Mouse (Mus musculus) cerebellum, postnatal 4 days (tissue): Measurements from ENCODE around the gene Casp2.
A peak's percentile ranks its signal among the peaks of the same experiment; 100 is the strongest.

Experiments
- DNase-seq, 2 experiments: peaks; one replicate each; pipeline ENCODE4 v3.0.0; 2022; ENCODE audit warnings: low spot score in 2 of 2, mixed read lengths in 1 of 2

The Casp2 gene

DNA sequence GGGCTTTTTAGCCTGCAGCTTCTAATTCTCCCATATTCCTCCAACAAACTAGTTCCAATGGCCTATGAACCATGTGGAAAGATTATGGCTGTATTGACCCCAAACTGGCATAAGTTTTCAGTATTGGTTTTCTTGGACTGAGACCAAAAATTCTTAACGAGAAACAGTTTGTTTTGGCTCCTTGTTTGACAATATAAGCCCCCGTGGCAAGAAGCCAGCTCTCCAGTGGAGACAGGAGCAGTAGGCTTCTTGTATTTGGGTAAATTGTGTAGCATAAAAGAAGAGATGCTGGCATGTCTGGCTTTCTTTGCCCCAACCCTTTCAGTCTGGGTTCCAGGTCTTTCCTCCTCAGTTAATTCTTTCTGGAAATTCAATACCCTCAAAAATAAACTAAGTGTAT lies 11.4 kb downstream of the Casp2 start:
- DNase-seq, result no peak

- no peak for DNase-seq
These were observed 18.2 kb downstream of the Casp2 start for GRCm38 (mm10) chr6:42282865-42283528.

- no peak for DNase-seq
These were observed 21.7 kb downstream of the Casp2 start, which contains the start of gene Clcn1 for GRCm38 (mm10) chr6:42286448-42286847. TSS of gene Clcn1 (plus strand) at chr6:42286685.

DNA sequence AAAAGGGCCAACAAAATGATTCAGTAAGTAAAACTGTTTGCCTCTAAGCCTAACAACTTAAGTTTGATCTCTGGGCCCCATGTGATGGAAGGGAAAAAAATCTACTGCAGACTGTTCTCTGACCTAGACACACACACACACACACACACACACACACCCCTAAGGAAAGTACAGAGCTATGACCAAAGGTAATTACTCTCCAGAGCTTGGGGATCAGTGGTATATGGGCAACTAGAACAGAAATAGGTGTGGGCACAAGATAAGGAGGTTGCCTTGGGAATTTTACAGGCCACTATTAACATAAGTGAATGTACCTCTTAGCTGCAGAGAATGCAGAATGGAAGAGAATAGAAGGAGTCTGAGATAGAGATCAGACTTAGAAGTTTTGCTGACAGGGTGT lies 22.8 kb downstream of the Casp2 start:
- no peak for DNase-seq

- no peak for DNase-seq
These were observed 28.5 kb downstream of the Casp2 start for GRCm38 (mm10) chr6:42293327-42293726.

- DNase-seq, result no peak
These were observed 30.8 kb downstream of the Casp2 start for GRCm38 (mm10) chr6:42295549-42296094.

GRCm38 (mm10) chr6:42299362-42299761 lies 34.6 kb downstream of the Casp2 start:
- DNase-seq, result no peak

DNA sequence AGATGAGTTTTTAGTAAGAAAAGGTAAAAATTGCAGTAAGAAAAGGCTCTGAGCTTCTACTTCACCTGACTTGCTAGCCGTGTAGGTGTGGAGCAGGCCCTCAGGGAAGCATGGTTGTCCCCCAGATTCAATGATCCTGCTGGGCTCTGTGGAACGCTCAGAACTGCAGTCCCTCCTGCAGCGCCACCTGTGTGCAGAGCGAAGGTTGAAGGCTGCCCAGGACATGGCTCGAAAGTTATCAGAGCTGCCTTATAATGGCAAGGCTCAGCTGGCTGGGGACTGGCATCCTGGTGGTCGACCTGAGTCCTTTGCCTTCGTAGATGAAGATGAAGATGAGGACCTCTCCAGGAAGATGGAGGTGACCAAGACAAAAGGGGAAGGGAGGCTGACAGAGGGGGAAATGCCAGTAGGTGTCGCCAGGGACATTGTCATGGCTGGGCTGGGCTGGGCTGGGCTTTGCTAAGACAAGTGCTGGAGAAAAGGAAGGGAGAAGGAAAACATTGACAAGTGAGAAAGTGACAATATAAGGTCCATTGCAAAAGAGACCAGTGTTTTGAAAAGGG lies 45.1 kb downstream of the Casp2 start:
- DNase-seq, result no peak

GRCm38 (mm10) chr6:42310427-42311053 lies 45.8 kb downstream of the Casp2 start:
- DNase-seq, result no peak

DNA sequence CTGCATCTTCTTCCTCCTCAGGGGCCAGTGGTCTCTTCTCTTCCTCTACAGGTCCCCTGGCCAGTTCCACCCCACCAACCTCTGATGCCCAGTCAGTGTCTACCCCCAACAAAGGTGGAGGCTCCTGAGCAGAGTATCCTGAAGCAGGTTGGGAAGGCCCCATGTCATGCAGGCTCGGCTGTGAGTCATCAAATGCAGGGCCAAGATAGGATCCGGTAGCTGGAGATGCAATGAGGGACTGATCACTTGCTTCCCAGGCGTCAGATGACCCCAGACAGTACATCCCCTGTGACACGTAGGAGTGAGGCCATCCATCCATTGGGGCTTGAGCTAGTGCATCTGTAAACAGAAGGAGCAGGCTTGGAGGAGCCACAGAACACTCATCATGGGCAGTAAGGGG lies 53.5 kb downstream of the Casp2 start:
- no peak for DNase-seq

DNA sequence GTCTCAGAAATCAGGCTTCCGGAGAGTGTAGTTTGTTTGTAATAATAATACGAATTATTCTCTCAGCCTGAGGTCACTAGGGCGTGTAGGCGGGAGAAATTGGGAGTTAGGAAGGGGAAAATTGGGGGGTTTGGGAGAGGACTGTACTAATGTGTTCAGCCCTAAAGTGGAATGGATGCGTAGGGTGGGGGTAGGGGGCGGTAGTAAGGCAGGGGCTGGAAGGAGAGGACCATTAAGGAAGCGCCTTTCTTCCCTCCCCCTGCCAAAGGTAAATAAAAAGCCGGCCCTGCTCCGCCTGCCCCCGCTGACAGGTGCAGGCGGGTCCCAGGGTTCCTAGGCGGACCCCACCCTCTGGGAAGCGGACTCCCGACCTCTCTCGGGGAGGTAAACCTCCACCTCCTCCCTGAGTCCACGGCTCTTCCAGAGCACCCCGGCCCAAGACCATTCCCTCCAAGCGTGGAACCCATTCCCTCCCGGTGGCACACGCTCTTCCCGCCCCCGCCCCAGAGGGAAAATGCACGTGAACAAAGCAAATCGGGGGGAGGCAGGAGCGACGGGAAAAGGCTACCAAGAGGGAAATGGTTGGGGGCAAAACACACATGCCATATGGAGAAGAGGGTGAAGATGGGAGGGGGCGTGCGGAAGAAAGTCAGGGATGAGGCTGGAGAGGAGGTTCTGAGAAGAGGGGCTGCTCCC lies 58.7 kb downstream of the Casp2 start:
- DNase-seq, result no peak

DNA sequence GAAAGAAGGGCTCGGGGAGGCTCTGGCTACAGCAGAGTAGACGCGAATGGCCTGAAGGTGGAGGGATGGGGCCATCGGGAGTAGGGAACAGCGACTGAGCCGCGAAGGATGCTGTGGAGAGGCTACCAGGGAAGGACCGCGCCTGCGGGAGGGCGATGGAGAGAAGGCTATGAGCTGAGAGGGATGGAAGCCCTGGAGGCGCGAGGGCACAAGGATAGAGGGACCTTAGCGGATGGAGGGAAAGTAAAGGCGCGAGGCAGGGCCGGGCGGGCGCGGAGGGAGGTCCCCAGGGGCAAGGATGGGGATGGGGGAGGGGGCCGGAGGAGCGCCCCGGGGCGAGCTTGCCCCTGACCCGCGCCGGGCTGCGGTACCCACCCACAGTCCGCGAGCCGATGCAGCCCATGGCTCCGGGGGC lies 59.3 kb downstream of the Casp2 start:
- DNase-seq, result peak in 1 of 2 experiments; percentile 44

- DNase-seq, result peak; percentile 50 to 68
These were observed 59.9 kb downstream of the Casp2 start, which contains the start of gene Fam131b for GRCm38 (mm10) chr6:42324482-42325267. TSS of gene Fam131b (minus strand) at chr6:42324643.

DNA sequence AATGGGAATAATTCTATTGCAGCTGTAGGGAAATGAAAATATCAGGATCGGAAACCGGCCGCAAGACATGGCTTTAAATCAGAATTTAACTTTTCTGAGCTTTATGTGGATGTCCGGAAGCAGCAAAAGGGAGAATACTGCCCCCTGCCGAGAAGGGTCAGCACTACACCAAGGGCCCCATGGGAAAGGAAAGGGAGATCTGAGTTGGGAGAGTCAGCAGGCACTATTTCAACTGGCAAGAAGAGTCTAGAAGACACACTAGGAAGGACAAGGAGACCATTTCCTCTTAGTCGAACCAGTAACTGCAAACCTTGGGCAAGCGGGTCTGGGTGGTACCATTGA lies 60.5 kb downstream of the Casp2 start:
- peak; percentile 70 to 86 for DNase-seq

- DNase-seq, result no peak
These were observed 61.7 kb downstream of the Casp2 start for GRCm38 (mm10) chr6:42326509-42326908.

DNA sequence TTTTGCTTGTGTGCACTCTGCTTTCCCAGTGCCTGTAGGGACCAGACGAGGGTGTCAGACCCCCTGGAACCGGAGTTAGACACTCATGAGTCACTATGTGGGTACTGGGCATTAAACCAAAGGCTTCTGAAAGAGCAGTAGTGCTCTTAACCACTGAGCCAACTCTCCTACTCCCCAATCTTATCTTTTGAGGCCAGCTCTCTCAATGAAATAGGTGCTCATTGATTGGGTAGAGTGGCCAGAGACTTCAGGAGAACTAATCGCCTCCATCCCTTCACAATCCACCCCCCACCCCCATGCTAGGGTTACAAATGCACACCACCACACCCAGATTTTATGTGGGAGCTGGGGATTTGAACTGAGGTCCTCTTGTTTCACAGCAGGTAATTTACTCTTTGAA lies 64.0 kb downstream of the Casp2 start:
- no peak for DNase-seq

GRCm38 (mm10) chr6:42330216-42330615 lies 65.4 kb downstream of the Casp2 start:
- DNase-seq, result no peak

DNA sequence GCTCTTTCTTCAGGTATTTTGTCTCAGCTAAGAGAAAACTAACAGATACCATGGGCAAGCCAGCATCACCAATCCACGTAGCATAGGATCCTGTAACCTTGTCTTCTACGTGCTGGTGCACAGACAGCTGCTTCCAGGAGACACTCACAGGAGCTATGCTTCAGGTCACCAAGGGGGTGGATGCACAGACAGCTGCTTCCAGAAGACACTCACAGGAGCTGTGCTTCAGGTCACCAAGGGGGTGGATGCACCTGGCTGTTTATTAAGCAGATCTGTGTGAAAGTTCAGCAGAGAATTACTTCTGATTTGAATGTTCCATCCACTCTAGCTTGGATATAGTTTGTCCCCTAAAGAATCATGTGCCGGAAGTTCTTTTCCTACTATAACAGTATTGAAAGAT lies 66.2 kb downstream of the Casp2 start:
- no peak for DNase-seq
